Mouse (Mus musculus) cerebellum, adult 2 months (tissue): ENCODE measurements around the gene Bcas1. TPM values are rescaled to one million over a fixed set of nuclear protein-coding genes. Genes with fewer than 3 reads are reported as not detected.

Source experiments
- DNase-seq, 2 experiments: peaks; one replicate each; pipeline ENCODE4 v3.0.0; 2021
- H3K27ac ChIP-seq: fragments of 200-500 bp; 2 replicates; pipeline ENCODE4 v1.5.1; 2012; ENCODE audit warnings: low read length, control low read depth, inconsistent platforms; ENCODE audit not compliant: insufficient read depth
- H3K27me3 ChIP-seq: fragments of 200-500 bp; 2 replicates; pipeline ENCODE4 v1.6.1; 2012; ENCODE audit warnings: inconsistent platforms, mild to moderate bottlenecking, low read length, moderate library complexity; ENCODE audit not compliant: control insufficient read depth, insufficient read depth
- H3K4me1 ChIP-seq: fragments of 200-500 bp; 2 replicates; pipeline ENCODE4 v1.6.1; 2011; ENCODE audit warnings: low read length; ENCODE audit not compliant: control insufficient read depth, insufficient read depth
- H3K4me3 ChIP-seq: fragments of 200-500 bp; replicated peaks from 2 replicates; pipeline ENCODE3; 2011; ENCODE audit warnings: mild to moderate bottlenecking, low read depth, low read length, control low read depth; ENCODE audit not compliant: insufficient read depth
- CTCF ChIP-seq: fragments of 200-500 bp; IDR thresholded peaks from 2 replicates; pipeline ENCODE4 v1.5.1; 2011; ENCODE audit warnings: low read depth, mild to moderate bottlenecking, control low read depth, low read length, moderate library complexity, borderline replicate concordance; ENCODE audit not compliant: insufficient read depth
- POLR2A ChIP-seq: fragments of 200-500 bp; IDR thresholded peaks from 2 replicates; pipeline ENCODE4 v1.6.1; 2011; ENCODE audit warnings: low read length, control low read depth, borderline replicate concordance; ENCODE audit not compliant: insufficient read depth
- WGBS: fragments of 180-500 bp; shearing (Covaris S2); methylation state at CpG from one replicate; pipeline ENCODE4 v1.1.7; 2018; 5-methylcytosine and 5-hydroxymethylcytosine counted together
- polyA plus RNA-seq: library from polyadenylated mRNA; depleted of rRNA; stranded (reverse); fragments of >200 nt; gene quantifications from 2 replicates; pipeline ENCODE4 v1.2.3, GENCODE M21; 2012

The Bcas1 gene
- polyA plus RNA-seq, 1 experiment: 282 TPM

DNA sequence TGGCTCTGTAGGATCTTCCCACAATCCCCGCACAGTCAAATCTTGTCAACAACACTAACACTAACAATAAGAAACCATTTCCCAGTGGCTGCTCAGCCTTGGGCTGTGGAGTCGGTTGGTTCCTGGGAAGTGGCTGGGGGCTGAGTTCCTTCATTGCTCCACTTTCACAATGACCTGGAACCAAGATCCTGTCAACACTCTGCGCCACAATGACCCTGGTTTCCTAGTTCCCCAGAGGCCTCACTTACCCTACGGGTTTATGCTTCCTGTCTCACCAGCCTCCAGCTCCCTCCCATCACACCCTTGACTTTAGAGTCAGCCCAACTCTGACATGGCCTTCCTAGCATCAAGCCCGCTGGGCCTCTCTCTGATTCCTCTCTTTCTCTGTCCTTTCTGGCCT is 39.3 kb downstream of the Bcas1 start:
- Histone ChIP-seq H3K27ac (no peak overlapping the region), H3K27me3 (no peaks in the 10 kb centered on the region), H3K4me3 (no peak overlapping the region), H3K4me1 (no peaks in the 10 kb centered on the region)
- 89% methylated on average over 5 of the region's 5 CpGs for WGBS
- DNase-seq: no peak
- no peak for TF ChIP-seq CTCF
- TF ChIP-seq POLR2A: no peak

DNA sequence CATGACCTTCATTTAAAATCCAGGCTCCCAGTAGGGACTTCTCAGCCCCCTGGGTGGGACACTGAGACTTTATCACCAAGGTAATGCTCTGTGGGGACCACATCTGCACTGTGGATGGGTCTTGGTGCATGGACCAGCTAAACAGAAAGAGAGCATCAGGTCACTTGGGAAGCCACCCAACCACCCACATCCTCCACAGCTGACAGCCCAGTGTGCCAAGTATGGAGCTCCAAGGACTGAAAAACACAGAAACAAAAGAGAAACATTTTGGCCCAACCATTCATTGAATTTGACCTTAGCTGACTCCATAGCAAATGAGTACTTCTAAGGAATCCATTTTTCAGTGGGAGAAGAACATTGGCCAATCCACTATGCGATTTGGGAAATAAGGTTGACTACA is 42.1 kb downstream of the Bcas1 start:
- H3K4me1 ChIP-seq: no peaks in the 10 kb centered on the region
- 95% methylated on average over 1 of the region's 1 CpGs for WGBS
- H3K4me3 ChIP-seq: no peak overlapping the region
- TF ChIP-seq POLR2A (no peak), CTCF (no peak)
- H3K27me3 ChIP-seq: no peaks in the 10 kb centered on the region
- DNase-seq: no peak
- H3K27ac ChIP-seq: no peak overlapping the region

DNA sequence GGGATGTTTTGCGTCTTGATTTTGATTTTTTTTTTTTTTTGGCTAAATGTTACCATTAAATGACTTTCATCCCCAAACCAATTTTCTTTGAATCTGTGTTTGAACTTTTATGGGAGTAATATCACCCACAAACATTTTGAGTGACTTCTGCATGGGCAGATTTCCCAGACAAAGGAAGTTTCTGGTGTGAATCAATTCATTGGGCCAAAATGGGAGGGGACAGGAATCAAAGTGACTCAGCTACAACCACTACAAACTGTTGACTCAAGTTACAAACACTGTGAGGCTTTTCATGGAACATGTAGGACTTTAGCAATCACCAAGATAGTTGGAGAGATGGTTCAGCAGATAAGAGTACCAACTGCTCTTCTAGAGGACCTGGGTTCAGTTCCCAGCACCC is 42.9 kb downstream of the Bcas1 start:
- H3K27me3 ChIP-seq: no peaks in the 10 kb centered on the region
- WGBS: 60% methylated on average over 1 of the region's 1 CpGs
- TF ChIP-seq CTCF (no peak), POLR2A (no peak)

DNA sequence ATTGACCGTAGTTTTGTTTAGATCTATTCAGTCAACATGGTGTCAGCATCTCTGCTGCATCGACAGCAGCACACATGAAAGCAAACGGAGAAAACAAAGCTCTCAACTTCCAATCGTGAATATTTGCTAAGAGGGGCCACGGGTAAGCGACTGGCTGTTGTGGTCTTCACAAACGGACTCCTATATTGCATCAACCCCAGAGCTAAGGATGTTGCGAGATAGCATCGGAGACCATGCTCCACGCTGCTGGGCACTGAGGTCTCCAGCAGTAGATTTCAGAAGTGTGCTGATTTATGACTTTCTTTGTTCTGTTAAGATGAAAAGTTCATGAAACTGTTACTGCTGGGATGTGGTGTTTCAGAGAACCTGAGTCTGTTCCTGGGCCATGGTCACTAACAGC is 54.3 kb downstream of the Bcas1 start:
- Histone ChIP-seq H3K4me1 (no peaks in the 10 kb centered on the region), H3K27me3 (no peaks in the 10 kb centered on the region), H3K4me3 (no peak overlapping the region), H3K27ac (no peak overlapping the region)
- no peak for DNase-seq
- TF ChIP-seq CTCF (no peak), POLR2A (no peak)
- 94% methylated on average over 10 of the region's 10 CpGs for WGBS

More for the DNA sequence above, 42.9 kb downstream of the Bcas1 start:
- Histone ChIP-seq H3K27ac (no peak overlapping the region), H3K4me1 (no peaks in the 10 kb centered on the region), H3K4me3 (no peak overlapping the region)
- DNase-seq: no peak

DNA sequence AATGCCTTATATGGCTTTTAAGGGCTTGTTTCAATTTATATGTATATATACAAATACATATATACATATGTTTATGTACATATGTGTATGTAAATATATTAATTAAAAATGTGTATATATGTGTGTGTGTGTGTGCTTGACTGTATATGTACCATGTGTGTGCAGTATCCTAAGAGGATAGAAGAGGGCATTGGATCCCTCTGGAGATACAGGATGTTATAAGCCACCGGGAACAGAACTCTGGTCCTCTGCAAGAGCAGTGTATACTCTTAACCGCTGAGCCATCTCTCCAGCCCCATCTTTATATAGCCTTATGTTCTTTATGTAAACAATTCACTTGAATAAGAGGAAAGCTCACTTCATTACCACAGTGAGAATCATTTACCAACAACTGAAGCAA is 62.0 kb downstream of the Bcas1 start:
- Histone ChIP-seq H3K27me3 (no peaks in the 10 kb centered on the region), H3K4me1 (no peaks in the 10 kb centered on the region), H3K27ac (no peak overlapping the region), H3K4me3 (no peak overlapping the region)
- no peak for TF ChIP-seq CTCF
- TF ChIP-seq POLR2A: no peak
- no peak for DNase-seq
- 95% methylated on average over 2 of the region's 2 CpGs for WGBS

DNA sequence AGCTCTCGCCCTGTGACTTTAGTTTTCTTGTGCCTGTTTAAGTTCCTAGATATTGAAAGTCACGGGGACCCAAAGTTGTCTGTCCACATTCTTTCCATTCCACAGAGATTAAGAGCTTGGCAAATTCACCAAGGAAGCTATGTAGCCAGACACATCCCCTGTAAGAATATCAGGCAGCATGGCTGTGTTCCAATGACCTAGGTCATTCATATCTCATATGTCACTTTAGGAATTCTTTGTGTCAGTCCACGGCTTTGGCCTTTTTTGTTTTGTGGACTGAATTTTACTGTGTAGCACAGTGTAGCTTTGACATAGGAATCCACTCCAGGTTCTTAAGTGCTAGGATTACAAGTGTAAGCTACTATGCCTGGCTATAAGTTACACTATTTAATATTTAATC is 62.4 kb downstream of the Bcas1 start:
- no peaks in the 10 kb centered on the region for H3K4me1 ChIP-seq
- no peaks in the 10 kb centered on the region for H3K27me3 ChIP-seq
- no peak for DNase-seq
- TF ChIP-seq POLR2A: no peak
- TF ChIP-seq CTCF: no peak
- no peak overlapping the region for H3K27ac ChIP-seq
- no peak overlapping the region for H3K4me3 ChIP-seq
- 71% methylated on average over 3 of the region's 3 CpGs for WGBS

DNA sequence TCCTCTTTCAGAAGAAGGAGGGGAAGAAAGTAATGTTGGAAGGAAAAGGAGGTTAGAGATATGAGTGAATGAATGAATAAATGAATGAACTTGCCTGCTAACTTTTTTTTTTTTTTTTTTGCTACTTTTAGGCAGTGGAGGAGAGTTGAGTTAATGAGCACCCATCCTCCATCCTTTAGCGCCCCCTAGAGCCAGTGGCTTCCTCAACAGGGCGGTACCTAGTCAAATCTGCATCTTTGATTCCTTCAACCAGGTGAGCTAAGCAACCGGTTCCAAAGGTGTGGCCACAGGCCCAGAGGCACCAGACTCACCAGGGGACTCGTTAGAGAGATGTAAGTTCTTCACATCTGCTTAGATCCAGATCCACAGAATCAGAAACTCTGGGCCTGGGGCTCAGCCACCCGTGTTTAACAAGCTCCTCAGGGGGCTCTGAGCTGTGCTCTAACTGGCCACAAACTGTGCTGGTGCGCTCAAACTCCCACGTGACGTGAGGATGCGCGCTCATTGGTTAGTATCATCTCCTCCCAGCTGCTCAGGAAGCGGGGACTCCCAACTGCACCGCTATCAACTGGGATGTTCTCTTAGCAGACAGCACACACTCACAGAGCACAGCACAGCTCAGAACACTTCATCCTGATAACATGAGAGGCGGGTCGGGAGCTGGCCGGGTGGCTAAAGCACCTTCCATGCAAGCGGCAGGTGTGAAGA is 70.8 kb downstream of the Bcas1 start:
- 66% methylated on average over 16 of the region's 16 CpGs for WGBS
- no peak overlapping the region for H3K4me3 ChIP-seq
- no peaks in the 10 kb centered on the region for H3K27me3 ChIP-seq
- H3K4me1 ChIP-seq: no peaks in the 10 kb centered on the region
- no peak overlapping the region for H3K27ac ChIP-seq
- TF ChIP-seq POLR2A (no peak), CTCF (peak; percentile 28; the same call in 1 of the 2 replicates)
- DNase-seq: no peak

DNA sequence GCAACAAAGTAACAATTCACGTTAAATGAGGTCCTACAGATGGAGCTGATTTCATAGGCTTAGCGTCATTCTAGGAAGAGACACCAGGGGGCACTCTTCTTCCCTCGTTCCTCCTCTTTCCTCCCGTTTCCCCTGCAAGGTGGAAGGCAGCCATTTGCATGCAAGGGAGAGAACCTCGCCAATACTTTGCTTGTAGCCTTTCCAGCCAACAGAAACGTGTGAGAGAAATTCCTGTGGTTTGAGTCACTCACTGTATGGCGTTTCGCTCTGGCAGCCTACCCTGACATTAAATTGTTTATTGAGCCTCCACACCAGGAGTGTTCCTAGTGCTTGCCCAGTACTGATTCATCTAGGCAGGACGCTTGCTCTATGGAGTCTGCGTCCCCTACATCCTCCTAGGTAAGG is 72.7 kb downstream of the Bcas1 start:
- no peak overlapping the region for H3K27ac ChIP-seq
- DNase-seq: peak; percentile 69
- peak; percentile 76 for TF ChIP-seq CTCF
- no peak for TF ChIP-seq POLR2A
- H3K27me3 ChIP-seq: no peaks in the 10 kb centered on the region
- 7% methylated on average over 10 of the region's 10 CpGs for WGBS
- no peaks in the 10 kb centered on the region for H3K4me1 ChIP-seq
- H3K4me3 ChIP-seq: peak overlapping the region; percentile 52

DNA sequence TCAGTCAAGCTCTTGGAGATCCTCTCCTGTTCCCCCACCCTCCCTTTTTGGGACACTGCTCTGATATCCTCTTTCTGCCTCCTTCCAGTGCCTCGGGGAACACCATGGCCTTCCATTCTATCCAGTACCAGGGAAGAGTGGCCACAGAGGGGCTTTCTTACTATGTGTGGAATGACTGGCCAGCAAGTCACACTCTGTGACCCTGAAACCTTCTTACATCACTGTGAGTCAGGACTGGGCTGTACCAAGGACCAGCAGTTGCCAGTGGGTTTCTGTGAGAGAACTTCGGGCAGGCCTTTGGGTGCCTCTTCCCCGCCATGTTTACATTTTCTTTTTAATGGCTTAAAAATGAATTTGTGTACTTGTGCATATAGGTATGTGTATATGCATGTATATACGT is 75.4 kb downstream of the Bcas1 start:
- Histone ChIP-seq H3K4me3 (no peak overlapping the region), H3K4me1 (no peaks in the 10 kb centered on the region), H3K27ac (no peak overlapping the region), H3K27me3 (no peaks in the 10 kb centered on the region)
- no peak for DNase-seq
- 96% methylated on average over 4 of the region's 4 CpGs for WGBS
- TF ChIP-seq POLR2A: no peak
- no peak for TF ChIP-seq CTCF
